Mouse (Mus musculus): ENCODE results near the gene Vmo1.

The Vmo1 gene

DNA sequence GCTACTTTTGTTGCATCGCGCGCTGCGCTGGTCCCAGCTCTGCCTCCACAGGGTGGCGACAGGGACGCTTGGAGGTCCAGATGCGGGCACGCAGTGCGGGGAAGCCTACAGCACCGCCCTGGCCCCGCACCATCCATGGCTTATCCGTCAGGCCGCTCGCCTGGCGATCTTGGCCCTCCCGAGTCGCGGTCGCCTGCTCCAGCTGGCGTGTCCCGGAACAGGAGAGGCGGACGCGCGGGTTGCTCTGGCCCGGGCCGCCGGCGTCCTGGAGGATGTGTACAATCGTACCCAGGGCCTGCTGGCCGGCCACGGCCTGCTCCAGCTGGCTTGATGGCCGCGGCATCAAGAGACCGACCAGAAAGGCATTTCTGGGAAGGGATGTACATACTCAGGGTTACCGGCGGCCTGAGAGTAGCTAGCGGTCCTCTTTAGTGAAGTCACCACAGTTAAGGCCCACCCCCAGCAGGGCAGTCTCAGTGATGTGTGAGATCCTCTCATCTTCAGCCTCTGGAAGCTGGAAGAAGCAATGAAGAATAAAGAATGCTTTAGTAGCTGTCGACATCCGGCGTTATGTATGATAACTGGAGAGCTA lies 5.9 kb upstream of the Vmo1 start:
- DNase-seq (ENCODE audit: low read depth): no peak

DNA sequence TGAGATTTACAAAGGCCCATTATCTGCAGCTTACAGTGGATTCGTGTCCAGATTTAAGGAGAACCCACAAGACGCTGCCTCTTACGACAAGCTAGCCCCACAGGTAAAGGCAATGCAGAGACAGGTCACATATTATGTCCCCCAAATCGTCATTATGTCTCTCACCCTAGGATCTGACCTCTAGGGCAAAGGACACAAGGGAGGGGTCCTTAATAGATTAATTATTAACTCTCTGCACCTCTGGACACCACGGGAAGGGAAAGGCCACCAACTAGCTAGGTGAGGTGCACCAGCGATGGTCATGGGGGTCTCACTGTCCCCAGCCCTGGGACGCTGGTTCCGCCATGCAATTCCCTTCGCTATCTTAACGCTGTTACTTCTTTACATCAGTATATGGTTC lies 4.5 kb upstream of the Vmo1 start, which contains the start of gene Gltpd2:
Gltpd2 (plus strand) TSS at position 274 of the 400 bp plus-strand sequence.
- DNase-seq (ENCODE audit: low read depth): no peak

DNA sequence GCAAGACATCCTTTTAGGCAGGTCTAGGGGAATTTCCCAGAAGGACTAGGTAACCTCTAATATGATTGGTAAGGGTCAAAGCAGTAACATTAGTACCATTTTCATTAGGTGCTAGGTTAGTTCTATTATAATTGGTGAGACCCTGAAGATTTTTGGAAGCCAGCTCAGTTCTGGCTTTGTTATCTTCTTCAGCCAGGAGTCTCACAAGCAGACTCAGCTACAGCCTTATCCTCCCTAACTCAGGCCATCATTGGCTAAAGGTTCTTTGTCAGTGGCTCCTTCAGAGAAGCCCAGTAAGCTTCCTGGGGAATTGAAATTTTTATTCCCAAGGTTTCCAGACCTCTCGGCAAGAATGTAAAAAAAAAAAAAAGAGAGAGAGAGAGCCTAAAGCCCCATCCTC lies 4.0 kb upstream of the Vmo1 start:
- no peak for DNase-seq (ENCODE audit: low read depth)

DNA sequence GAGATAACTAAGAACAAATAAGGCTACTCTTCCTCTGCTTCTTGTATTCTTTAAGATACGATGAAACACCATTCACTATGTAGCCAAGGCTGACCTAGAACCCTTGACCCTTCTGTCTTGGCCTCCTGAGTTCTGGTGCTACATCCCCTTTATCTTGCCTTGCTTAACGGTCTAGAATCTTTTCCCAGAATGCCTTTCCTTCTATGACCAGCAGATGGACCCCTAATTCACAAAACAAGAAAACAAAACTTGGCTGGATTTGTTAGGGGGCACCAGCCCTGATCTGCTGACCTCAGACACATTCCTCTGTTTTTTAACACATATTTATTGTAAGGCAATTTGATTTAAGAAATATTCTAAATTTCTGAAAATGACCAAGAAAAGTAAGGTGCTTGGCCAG lies 1.9 kb upstream of the Vmo1 start:
- DNase-seq (ENCODE audit: low read depth): peak; percentile 81

DNA sequence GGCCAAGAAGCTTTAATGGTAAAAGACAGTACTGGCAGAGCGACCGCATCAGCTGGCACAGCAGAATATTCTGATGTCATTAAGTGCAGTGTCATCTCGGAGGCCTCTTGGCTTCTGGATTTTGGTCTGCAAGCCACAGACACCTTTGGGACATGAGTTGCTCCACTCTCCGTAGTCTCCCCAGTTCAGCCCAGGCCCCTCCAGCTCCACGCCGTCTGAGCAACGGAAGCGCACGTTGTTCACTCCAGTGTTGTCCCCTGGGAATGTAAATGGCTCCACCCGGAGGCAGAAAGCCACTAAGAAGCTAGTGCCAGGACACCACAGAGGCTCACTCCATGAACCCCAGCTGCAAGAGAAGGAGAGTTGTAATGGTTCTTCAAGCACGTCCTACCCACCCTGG lies 896 bp downstream of the Vmo1 start:
- no peak for DNase-seq (ENCODE audit: low read depth)

DNA sequence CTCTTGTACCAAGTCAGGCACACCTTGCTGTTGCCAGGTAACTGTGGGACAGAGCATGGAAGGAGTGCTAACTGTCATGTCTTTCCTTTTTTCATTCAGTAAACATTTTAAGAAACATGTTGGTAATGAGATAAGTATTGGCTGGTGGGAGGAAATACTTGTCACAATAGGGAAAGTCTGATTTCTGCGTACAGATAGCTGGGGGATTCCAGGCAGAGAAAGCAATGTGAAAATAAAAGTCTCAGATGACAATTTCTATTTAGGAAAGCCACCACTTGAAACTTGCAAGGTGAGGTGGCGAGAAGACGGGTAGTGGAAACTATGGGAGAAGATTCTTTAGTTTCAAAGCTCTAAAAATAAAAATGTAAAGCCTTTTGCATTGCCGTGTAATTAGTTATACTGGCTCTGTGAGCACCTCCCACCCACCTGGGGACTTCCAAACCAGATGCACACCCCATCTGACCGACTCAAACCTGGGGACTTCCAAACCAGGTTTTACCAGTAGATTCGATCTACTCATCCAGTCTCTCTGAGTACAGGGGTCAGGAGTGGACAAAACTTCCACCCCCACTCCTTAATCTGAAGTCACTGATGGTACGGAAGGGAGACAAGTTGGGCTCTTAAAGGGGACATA lies 1.6 kb downstream of the Vmo1 start:
- DNase-seq (ENCODE audit: low read depth): peak; percentile 72

DNA sequence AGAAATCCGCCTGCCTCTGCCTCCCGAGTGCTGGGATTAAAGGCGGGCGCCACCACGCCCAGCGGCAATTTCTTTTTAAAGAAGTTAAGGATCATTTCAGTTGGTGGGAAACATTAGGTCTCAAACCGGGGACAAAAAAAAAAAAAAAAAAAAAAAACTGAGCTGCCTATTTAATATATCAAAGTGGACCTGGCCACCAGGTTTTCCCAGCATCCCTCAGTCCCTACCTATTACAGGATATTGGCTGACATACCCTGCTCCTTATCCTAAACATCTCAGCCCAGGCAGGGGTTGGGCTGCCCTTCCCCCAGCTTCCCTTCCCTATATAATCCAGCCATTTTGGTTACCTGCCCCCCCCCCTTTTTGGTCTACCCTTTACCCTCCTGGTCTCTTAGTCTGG lies 2.6 kb downstream of the Vmo1 start:
- DNase-seq (ENCODE audit: low read depth): no peak

DNA sequence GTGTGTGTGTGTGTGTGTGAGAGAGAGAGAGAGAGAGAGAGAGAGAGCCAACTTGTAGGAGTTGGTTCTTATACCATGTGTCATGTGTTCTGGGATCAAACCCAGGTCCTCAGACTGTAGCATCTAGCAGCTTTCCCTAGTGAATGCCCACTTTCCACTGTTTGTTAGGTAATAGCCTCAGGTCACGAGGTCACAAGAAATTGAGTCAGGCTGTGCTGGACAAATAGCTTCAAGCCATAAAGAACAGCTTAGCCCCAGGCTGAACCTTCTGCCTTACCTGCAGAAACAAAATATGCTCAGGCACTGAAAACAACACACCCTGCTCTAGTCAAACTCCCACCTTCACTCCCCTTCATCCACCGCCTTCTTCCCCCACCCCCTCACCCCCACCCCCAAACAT lies 3.2 kb downstream of the Vmo1 start:
- no peak for DNase-seq (ENCODE audit: low read depth)

DNA sequence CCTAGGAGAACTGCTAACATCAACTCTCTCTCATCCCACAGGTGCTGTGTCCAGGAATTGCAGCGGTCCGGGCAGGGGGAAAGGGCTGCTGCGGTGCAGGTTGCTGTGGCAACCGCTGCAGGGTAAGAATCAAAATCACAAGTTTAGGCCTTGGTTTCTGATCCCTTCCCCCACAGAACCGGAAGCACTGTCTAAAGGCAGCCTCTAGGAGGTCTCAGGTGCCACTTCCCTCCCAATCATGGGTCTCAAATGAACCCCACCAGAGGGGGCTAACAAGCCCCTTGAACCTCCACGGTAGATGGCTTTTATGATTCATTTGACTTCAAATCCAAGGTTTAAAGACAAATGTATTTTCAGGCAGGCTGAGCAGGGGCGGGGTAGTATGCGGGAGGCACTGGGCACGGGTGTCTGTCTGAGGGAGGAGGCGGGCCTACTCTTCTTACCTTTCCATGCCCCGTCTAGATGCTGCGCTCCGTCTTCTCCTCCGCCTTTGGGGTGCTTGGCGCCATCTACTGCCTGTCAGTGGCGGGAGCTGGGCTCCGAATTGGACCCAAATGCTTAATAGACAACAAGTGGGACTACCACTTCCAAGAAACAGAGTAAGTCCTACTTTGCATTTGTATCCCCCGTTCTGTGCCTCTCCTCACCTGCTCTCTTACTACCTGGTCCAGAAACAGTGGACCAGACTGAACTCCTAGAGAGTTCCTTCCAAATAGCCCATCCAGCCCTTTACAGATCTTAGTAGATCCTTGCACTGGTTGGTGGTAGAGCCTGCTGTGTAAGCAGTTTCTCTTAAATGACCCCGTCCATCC lies 4.5 kb downstream of the Vmo1 start:
- peak; percentile 86 for DNase-seq (ENCODE audit: low read depth)

DNA sequence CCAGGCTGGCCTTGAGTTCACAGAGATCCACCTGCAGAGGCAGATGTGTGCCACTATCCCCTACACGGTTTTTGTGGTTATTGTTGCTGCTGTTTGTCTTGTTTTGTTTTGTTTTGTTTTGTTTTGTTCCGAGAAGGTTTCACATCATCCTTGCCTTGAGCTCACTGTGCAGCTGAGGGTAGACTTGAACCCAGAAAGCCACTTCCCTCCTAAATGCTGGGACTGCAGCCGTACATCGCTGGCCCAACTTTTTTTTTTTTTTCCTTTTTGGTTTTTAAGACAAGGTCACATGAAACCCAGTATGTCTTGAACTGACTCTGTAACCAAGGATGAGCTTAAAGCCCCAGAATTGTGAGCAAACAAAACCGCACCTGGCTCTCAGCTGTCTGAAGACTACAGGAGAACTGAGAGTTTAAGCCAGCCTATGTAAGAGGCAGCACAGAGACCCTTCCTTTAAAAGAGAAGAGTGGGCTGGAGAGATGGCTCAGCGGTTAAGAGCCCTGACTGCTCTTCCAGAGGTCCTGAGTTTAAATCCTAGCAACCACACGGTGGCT lies 7.4 kb downstream of the Vmo1 start:
- no peak for DNase-seq (ENCODE audit: low read depth)

DNA sequence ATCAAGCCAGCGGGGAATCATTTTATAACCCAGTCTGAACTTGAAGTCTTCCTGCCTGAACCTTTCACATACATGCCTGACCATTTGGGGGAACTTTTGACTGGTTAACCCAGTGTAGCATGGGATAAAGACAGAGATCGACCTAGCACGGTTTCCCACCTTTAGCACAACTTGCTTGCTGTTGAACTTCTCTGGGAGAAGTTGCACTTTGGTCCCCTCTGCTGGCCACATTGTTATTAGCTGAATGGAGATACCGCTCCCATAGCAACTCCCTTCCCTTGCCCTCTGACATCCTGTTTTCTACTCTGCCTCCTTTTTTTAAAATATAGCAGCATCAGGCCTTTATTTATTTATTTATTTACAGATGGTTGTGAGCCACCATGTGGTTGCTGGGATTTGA lies 8.0 kb downstream of the Vmo1 start:
- DNase-seq (ENCODE audit: low read depth): peak; percentile 89

DNA sequence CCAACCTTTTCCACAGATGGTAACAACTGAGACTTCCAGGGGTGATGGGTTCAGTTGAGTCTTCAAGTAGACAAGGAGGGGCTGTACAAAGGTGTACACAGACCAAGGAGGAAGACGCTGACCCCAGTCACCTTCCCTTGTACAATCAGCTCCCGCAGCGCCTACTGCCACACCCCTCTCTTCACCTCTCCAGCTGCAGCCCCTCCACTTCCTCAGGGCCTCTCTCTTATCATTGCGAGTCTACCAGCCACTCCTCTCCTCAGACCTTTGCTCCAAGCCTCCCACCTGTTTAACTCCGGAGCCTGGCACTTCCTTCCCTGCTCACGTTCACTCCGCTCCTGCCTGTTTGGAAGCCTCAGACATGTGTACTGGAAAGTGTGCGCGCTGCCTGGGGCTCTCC lies 9.4 kb downstream of the Vmo1 start, which contains the start of gene Tm4sf5:
Tm4sf5 (plus strand) TSS at position 275 of the 400 bp plus-strand sequence.
- DNase-seq (ENCODE audit: low read depth): no peak

DNA sequence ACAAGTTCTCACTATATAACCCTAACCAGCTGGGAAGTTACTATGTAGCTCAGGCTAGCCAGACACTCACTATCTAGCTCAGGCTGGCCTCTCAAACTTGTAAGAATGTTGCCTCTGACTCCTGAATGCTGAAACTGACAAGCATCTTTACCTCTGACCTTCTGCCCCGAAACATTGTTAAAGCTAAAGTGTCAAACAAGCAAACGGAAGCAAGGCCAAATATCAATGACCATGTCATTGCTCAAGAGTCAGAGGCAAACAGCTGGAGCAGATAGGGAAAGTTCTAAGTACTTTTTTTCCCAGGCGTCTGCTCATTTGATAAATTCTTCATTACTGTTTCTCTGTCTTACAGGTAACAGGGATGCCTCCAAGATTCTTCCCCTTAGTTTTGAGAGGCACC lies 12.4 kb downstream of the Vmo1 start:
- DNase-seq (ENCODE audit: low read depth): no peak

DNA sequence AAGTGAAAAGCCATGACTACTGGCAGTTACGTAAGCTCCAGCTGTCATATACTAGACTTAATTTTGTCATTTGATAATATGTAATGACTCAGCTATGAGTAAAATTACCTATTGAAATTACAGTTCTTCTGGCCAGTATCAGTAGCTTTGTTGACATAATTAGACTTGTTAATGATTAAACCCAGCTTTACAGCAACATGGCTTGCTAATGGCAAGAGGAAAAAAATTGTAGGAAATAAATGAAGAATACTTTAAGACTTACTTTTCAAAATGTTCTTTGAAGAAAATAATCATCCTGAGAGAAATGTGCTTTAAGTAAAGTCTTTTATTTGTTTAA lies 14.0 kb downstream of the Vmo1 start:
- DNase-seq (ENCODE audit: low read depth): no peak

DNA sequence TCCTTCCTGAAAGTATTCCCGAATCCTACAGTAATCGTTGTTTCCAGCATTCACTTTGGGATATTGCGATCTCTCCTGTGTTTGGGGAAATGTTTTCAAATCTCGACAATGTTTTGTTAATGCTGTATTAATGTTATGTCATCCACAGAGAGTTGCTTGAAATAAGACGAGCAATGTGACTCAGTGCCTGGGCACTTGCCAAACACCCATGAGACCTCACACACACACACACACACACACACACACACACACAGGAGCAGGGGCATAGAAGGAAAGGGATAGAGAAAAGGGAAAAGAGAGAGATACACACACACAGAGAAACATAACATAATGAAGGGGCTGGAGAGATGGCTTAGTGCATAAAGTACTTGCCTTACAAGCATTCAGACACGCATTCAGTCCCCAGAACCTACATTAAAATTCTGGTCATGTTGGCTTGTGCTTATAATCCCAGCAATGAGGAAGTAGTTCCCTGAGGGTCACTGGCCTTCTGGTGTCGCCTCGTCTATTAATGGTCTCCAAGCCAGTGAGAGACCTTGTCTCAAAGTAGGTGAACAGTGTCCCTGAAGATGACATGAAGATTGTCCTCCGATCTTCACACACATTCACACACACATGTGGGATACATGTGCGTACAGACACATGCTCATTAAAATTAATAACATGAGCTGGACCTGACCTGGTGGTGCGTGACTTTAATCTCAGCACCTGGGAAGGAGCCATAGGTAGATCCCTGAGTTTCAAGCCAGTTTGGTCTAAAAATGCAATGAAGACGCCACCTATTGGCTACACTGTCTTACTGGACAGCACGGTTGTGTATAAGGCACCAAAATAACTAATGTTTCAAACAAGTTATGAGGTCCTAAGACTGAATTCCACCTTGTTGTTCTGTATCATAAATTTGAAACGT lies 14.6 kb downstream of the Vmo1 start:
- peak; percentile 47 for DNase-seq (ENCODE audit: low read depth)

DNA sequence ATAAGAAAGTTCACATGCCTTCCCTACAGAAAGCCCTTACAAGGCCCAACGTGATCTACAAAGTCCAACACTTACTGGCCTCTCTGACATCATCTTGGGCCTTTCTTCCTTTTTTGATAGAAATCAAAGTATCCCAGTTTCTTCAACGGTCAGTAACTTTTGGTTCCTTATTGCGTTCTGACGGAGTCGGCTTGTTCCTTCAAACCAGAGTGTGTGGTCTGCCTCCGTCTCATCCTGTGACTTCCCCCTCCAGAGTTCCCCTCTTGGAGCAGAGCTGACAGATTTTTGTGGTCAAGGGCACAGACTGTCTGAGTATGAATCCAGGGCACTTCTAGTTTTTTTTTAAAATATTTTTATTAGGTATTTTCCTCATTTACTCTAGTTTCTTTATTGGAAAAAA lies 24.7 kb downstream of the Vmo1 start:
- DNase-seq (ENCODE audit: low read depth): no peak

DNA sequence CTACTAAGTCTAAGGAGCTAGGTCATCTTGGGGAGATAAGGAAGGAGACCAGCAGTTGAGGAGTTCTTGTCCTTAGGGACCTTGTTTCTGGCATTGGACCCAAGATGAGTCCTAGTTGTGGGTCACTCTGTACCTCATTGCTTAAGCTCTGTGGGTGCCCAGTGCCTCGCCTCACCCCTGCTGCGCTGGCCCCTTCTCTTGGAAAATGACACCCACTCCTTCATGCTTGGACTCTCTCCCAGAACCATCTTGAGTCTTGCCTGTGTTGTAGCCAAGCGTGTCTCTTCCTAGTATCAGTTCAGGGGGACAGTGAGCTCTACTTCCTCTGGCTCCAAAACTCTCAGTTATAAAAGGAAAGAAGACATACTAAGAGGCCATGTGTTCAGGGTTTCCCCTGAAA lies 25.3 kb downstream of the Vmo1 start:
- DNase-seq (ENCODE audit: low read depth): no peak

DNA sequence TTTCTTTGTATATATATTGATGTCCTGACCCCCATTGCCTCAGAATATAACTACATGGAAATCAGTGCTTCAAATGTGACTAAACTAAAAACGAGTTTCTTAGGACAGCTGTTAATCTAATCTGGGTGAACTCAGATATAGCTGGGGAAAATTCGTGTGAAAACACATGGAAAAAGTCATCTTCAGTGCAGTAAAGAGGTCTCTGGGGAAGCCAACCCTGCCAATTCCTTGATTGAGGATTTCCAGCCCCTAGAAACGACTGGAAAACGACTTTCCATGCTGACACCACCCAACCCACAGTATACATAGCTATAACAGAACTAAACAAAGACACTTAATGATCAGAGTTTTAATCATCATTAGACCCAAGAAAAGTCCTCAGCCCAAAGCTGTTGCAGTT lies 26.6 kb downstream of the Vmo1 start:
- no peak for DNase-seq (ENCODE audit: low read depth)

DNA sequence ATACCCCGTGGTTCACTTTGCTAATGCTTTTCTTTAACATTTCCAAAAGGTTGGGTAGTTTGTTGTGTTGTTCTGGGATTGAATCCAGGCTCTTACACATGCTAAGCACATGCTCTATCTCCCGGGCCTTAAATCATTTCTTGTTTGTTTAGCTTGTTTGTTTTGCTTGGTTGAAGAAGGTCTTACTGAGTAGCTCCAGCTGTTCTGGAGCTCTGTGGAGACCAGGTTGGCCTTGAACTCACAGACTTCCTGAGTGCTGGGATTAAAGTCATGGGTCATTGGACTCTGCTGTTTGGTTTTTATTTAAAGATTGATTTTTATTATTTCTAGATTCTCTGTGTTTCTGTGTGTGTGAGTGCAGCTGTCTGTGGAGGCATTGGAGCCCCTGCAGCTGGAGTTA lies 28.9 kb downstream of the Vmo1 start:
- no peak for DNase-seq (ENCODE audit: low read depth)

DNA sequence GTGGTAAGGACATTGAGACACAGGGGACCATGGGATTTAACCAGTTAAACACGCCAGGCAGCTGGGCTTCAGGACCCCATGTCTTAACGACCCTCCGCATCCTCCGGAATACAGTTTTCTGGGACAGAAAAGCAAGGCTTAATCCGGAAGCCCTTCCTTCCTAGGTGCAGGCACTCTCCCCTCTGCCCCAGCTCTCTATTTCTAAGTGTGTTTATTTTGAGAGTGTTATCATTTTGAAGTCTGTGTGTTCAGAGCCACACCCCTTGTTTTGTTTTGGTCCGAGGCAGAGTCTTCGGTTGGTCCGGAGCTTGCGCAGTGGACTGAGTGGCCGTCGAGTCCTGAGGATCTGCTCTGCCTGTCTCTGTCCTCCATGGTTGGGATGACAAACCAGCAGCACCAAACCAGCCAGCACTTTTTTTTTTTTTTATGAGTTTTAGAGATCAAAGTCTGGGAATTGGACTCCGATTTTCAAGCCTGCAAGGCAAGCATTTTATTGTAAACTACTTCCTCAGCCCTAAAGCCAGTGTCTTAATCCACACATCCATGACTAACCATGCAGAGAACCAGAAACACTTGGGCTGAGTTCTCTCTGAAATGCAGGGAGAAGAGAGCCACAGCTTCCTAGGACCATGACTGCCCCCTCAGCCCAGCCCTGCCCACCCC lies 39.4 kb downstream of the Vmo1 start:
- no peak for DNase-seq (ENCODE audit: low read depth)

DNA sequence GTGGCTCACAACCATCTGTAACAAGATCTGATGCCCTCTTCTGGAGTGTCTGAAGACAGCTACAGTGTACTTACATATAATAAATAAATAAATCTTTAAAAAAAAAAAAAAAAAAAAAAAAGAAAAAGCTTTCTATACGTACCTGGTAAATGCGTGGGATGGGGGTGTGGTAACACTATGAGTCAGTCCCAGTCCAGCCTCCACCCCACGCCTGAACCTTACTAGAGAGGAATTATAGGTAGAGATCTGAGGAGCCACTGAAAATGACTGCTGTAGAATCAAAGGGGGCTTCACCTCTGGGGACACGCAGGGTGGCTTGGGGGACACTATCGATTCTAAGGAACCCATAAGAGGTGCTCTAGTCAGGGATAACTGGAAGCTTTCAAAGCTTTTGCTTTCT lies 41.1 kb downstream of the Vmo1 start:
- peak; percentile 66 for DNase-seq (ENCODE audit: low read depth)

DNA sequence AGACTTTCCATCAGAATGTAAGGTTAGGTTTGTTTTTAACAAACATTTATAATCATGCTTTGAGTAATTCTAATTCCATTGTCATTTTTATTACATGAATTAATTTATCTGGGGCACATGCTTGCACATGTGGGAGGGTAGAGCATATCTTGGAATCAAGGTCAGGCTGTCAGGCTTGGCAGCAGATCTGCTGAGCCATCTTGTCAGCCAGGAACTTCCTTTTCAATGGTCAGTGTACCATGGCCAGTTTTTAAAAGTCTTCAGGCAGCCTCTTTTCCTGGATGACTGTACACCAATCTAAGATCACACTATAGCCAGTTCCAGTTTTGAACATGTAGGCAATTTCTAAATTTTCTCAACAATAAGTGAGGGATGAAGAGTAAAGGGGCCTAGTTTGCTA lies 41.7 kb downstream of the Vmo1 start:
- no peak for DNase-seq (ENCODE audit: low read depth)

Measured in induced T-regulatory cell, adult 2 months (primary cell).